Mouse (Mus musculus): ENCODE data around the gene Gm3336. TPM values are rescaled to one million over a fixed set of nuclear protein-coding genes. Genes with fewer than 3 reads are reported as not detected.

Gene Gm3336
- total and polyA plus RNA-seq, 3 experiments = 0.25 to 0.49 TPM; not detected in 1

- dilution Hi-C loops (cut with MboI; ENCODE audit: extremely low pct_ligation_motif_present, extremely low pct_unique_long_range_greater_than_20kb, low sequenced_read_pairs) (no loop called here), in situ Hi-C loops (cut with MboI; ENCODE audit: low pct_ligation_motif_present, low pct_unique_long_range_greater_than_20kb, low sequenced_read_pairs) (no loop called here)
- peak; percentile 73 for DNase-seq (ENCODE audit: extremely low read depth)
- Histone ChIP-seq H3K9ac (ENCODE audit: insufficient read depth, low read depth) (no peak overlapping the region), H3K36me3 (replicated peaks in 1 of 2; ENCODE audit: control insufficient read depth in 1 of 2, insufficient read depth in 1 of 2, low read length in 1 of 2) (no peaks in the 10 kb centered on the region), H3K4me3 (replicated peaks in 1 of 3; ENCODE audit: low read depth in 2 of 3, low read length in 2 of 3, poor library complexity in 1 of 3) (no peak overlapping the region), H3K4me2 (ENCODE audit: insufficient read depth, low read depth, poor library complexity, severe bottlenecking) (no peak overlapping the region), H3K27me3 (replicated peaks) (peaks cover 13% of the 10 kb centered on the region), H3K27ac (ENCODE audit: insufficient read depth, low read depth) (no peak overlapping the region), H3K4me1 (ENCODE audit: control insufficient read depth in 1 of 2, insufficient read depth in 2 of 2) (peaks cover 6 to 33% of the 10 kb centered on the region in 2 experiments), H3K79me2 (replicated peaks; ENCODE audit: control insufficient read depth, extremely low read depth, insufficient read depth, poor library complexity, severe bottlenecking) (no peaks in the 10 kb centered on the region), H3K9me3 (replicated peaks; ENCODE audit: low read length) (no peaks in the 10 kb centered on the region)
- TF ChIP-seq ZC3H11A (IDR thresholded peaks at IDR 0.05; ENCODE audit: low read depth, low read length) (peak; percentile 96), RAD21 (IDR thresholded peaks at IDR 0.05; ENCODE audit: low read depth, low read length) (peak; percentile 95), MYC (IDR thresholded peaks at IDR 0.05; ENCODE audit: low read depth, low read length) (peak; percentile 69; the same call in 1 of the 2 replicates), NELFE (IDR thresholded peaks at IDR 0.05; ENCODE audit: low read depth, low read length) (no peak; the same call in 1 of the 2 replicates), ELF1 (IDR thresholded peaks at IDR 0.05; ENCODE audit: low read depth, low read length) (no peak), SMC3 (IDR thresholded peaks at IDR 0.05; ENCODE audit: low read depth, low read length) (peak; percentile 99), CHD2 (IDR thresholded peaks at IDR 0.05; ENCODE audit: low read length) (no peak), MAX (IDR thresholded peaks at IDR 0.05; ENCODE audit: low read length) (peak; percentile 39; the same call in 1 of the 2 replicates), GABPA (IDR thresholded peaks at IDR 0.05; ENCODE audit: insufficient replicate concordance, low read depth, low read length) (no peak), CHD1 (IDR thresholded peaks at IDR 0.05; ENCODE audit: low read depth, low read length) (no peak), POLR2AphosphoS2 (IDR thresholded peaks at IDR 0.05; ENCODE audit: low read depth, low read length) (no peak), JUND (conservative IDR thresholded peaks at IDR 0.05; ENCODE audit: low read depth, low read length) (no peak), MXI1 (IDR thresholded peaks at IDR 0.05; ENCODE audit: low read depth, low read length) (no peak), UBTF (IDR thresholded peaks at IDR 0.05; ENCODE audit: low read depth, low read length) (no peak), ZKSCAN1 (IDR thresholded peaks at IDR 0.05; ENCODE audit: borderline replicate concordance, low read depth, low read length) (no peak), HCFC1 (IDR thresholded peaks at IDR 0.05; ENCODE audit: low read depth, low read length) (no peak), USF2 (conservative IDR thresholded peaks at IDR 0.05; ENCODE audit: low read depth, low read length) (no peak), TBP (conservative IDR thresholded peaks at IDR 0.05; ENCODE audit: low read depth, low read length) (no peak), ZNF384 (IDR thresholded peaks at IDR 0.05; ENCODE audit: low read depth, low read length) (no peak), ETS1 (conservative IDR thresholded peaks at IDR 0.05; ENCODE audit: low read depth, low read length) (no peak), MEF2A (IDR thresholded peaks at IDR 0.05; ENCODE audit: borderline replicate concordance, low read depth, low read length) (no peak), MAFK (IDR thresholded peaks at IDR 0.05; ENCODE audit: insufficient replicate concordance, low read length) (no peak), EP300 (IDR thresholded peaks at IDR 0.05; ENCODE audit: low read length) (no peak), POLR2A (IDR thresholded peaks at IDR 0.05; ENCODE audit: low read depth, low read length) (no peak), ZMIZ1 (IDR thresholded peaks at IDR 0.05; ENCODE audit: low read depth, low read length) (no peak), IRF4 (IDR thresholded peaks at IDR 0.05; ENCODE audit: low read depth, low read length) (no peak), SIN3A (IDR thresholded peaks at IDR 0.05; ENCODE audit: low read length) (no peak), E2F4 (IDR thresholded peaks at IDR 0.05; ENCODE audit: insufficient replicate concordance, low read depth, low read length) (no peak), CTCF (conservative IDR thresholded peaks at IDR 0.05 in 1 of 2, IDR thresholded peaks at IDR 0.05 in 1 of 2; ENCODE audit: low read depth in 2 of 2, low read length in 2 of 2) (peak; percentile 77 to 95), USF1 (IDR thresholded peaks at IDR 0.05; ENCODE audit: low read depth, low read length) (no peak), TCF12 (IDR thresholded peaks at IDR 0.05; ENCODE audit: low read depth, low read length) (no peak), RCOR1 (conservative IDR thresholded peaks at IDR 0.05; ENCODE audit: low read depth, low read length) (no peak), MAZ (IDR thresholded peaks at IDR 0.05; ENCODE audit: low read depth, low read length) (no peak), PAX5 (IDR thresholded peaks at IDR 0.05; ENCODE audit: low read length) (no peak), JUN (IDR thresholded peaks at IDR 0.05; ENCODE audit: insufficient read depth, low read depth, low read length) (no peak), BHLHE40 (IDR thresholded peaks at IDR 0.05; ENCODE audit: low read depth, low read length) (0 out of 2 replicates have a peak, but pooled peaks have one; percentile 25), KAT2A (IDR thresholded peaks at IDR 0.05; ENCODE audit: insufficient replicate concordance, low read length) (no peak), NRF1 (IDR thresholded peaks at IDR 0.05; ENCODE audit: low read depth, low read length) (no peak)
These were observed 2.4 kb downstream of the Gm3336 start for GRCm38 (mm10) chr8:70720739-70721138.

Data from CH12.LX (cell line).